Mouse (Mus musculus): ENCODE data around the gene Rai1.

DNA sequence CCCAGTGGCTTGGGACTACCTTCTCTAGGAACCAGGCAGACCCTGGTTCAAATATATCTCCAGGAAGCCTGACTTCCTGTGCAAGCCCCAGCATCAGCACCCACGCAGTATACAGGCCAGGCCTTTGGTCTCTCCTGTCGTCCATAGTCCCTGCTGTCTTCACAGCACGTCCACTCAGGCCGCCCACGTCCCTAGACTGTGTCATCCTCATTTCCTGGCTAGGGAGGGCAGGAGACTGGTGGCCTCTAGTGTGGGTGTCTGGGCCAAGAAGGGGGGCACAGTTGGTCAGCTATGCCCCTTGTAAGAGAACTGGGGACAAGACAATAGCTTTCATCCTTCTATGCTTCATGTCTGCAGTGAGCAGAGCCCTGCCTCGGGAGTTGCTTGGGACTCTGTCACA, 87.7 kb downstream of the Rai1 start:
- TF ChIP-seq CTCF (IDR thresholded peaks at IDR 0.05; ENCODE audit: borderline replicate concordance, control insufficient read depth, extremely low read depth, insufficient read depth, low read length, poor library complexity) (no peak), POLR2A (IDR thresholded peaks at IDR 0.05; ENCODE audit: control insufficient read depth, extremely low read depth, insufficient read depth, low read length, poor library complexity) (no peak)

Measured in thymus, adult 2 months (tissue).